Mouse (Mus musculus): ENCODE measurements around the gene Shd.

- 0 out of 2 replicates have a peak, but pooled peaks have one; percentile 11 for TF ChIP-seq CTCF (IDR thresholded peaks at IDR 0.05; ENCODE audit: control insufficient read depth, insufficient read depth, insufficient replicate concordance, low read depth, low read length)
- TF ChIP-seq POLR2A (IDR thresholded peaks at IDR 0.05; ENCODE audit: control insufficient read depth, low read depth, low read length), result peak; percentile 70; the same call in 1 of the 2 replicates
Measured at GRCm38 (mm10) chr17:55958918-55959728, 11.1 kb upstream of the Shd start, which contains the start of gene Yju2.

Data from testis, adult 2 months (tissue).